Mouse (Mus musculus): Measurements from ENCODE around the gene Gzf1.

Gzf1 gene

GRCm38 (mm10) chr2:148706409-148707201 lies 25.8 kb downstream of the Gzf1 start:
- no peak for DNase-seq (ENCODE audit: low read depth, low spot score)

- no peak for DNase-seq (ENCODE audit: low read depth, low spot score)
These were observed 26.3 kb downstream of the Gzf1 start for GRCm38 (mm10) chr2:148707202-148707530.

GRCm38 (mm10) chr2:148712326-148712725 lies 31.5 kb downstream of the Gzf1 start:
- no peak for DNase-seq (ENCODE audit: low read depth, low spot score)

- no peak for DNase-seq (ENCODE audit: low read depth, low spot score)
These were observed 36.2 kb downstream of the Gzf1 start for GRCm38 (mm10) chr2:148717072-148717471.

GRCm38 (mm10) chr2:148719271-148719995 lies 38.6 kb downstream of the Gzf1 start:
- DNase-seq (ENCODE audit: low read depth, low spot score) = no peak

- DNase-seq (ENCODE audit: low read depth, low spot score) = peak; percentile 30
These were observed 50.9 kb downstream of the Gzf1 start for GRCm38 (mm10) chr2:148731614-148732326.

GRCm38 (mm10) chr2:148732327-148733000 lies 51.6 kb downstream of the Gzf1 start, which contains the start of gene Napb:
TSS of gene Napb (minus strand) at chr2:148732467.
- peak; percentile 93 for DNase-seq (ENCODE audit: low read depth, low spot score)

Data from skeletal muscle tissue, adult 2 months (tissue).